Mouse (Mus musculus): ENCODE measurements around the gene Ptgir.

The Ptgir gene

DNA sequence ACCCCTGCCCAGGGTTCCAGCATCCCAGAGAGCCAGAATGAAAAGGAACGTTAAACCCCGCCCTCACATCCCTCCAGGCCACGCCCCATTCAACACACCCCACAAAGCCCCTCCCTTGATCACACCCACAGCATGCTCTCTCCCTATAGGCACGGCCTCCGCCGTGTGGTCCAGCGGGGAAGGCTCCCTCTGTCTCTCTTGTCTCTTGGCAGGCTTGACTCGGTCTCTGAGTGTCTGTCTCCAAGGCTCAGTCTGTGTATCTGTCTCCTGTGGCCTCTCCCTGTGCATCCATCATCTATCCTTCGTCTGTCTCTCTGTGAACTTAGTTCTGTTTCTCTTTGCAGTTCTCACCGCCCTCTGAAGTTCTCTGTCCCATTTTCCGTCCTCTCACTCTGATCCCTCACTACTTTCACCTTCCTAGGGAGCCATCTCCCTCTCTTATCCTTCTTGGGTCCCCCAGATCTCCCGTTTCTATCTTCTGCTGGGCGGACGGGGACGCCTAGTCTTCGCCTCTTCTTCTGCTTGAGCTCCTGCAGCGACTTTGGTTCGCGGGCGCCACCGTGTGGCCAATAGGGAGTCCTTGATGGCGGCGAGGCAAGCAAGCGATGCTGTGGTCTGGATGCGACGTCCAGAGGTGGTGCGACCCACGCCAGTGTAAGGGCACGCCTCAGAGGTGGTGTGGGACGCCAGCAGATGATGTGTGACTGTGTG, 14.5 kb upstream of the Ptgir start, which contains the start of gene Gng8:
Gene Gng8 (plus strand): TSS at position 146 of the 711 bp plus-strand sequence.
- peak; percentile 92 for DNase-seq (ENCODE audit: low read depth, low spot score)

DNA sequence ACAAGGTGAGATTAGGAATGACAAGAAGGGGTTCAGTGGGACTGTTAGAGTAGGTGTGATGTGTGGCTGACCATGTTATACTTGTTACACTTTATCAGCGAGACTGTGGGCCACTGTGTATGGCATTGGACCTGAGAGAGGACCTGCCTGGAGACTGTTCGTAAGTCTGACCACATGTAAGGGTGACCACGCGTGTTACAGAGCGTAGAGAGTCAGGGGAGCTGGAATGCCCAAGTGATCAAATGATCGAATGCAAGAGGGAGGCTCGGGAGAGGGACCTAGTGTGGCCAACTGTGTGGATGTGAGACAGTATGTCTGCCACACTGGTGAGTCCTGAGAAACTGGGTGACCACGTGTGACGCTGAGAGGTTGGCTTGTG, 13.9 kb upstream of the Ptgir start:
- no peak for DNase-seq (ENCODE audit: low read depth, low spot score)

DNA sequence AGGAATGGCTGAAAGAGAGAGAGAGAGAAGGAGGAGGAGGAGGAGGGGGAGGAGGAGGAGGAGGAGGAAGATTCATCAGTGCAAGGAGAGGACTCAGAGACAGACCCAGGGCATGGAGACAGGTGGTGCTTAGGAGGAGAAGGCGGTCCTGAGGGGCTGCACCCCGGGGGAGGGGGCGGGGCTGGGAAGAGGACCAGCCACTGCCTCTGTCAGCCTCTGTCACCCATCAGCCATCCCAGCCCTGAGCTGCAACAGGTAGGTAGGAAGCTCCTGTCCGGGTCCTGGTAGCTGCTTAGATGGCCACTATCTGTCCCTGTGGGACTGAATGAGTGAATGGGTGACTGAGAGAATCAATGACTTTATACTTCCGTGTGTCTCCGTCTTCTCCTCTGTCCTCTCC, 12.7 kb upstream of the Ptgir start:
- no peak for DNase-seq (ENCODE audit: low read depth, low spot score)

DNA sequence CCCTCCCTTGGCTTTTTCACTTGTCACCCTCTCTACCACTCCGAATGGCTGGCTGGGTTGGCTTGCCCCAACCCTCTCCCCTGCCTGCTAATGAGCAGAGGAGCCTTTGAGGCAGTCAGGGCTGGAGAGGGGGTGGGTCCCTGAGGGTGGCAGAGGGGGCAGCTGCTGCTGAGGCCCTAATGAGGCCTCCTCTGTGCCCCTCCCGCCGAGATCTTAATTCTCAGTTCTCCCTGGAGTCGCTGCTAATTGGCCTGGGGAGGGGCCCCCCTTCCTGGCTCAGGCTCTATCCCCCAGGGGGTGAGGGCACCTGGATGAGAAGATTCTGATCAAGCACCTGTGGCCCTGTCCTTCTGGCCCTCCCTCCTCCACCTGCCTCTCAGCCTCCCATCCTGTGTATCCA, 12.0 kb upstream of the Ptgir start:
- DNase-seq (ENCODE audit: low read depth, low spot score): no peak

DNA sequence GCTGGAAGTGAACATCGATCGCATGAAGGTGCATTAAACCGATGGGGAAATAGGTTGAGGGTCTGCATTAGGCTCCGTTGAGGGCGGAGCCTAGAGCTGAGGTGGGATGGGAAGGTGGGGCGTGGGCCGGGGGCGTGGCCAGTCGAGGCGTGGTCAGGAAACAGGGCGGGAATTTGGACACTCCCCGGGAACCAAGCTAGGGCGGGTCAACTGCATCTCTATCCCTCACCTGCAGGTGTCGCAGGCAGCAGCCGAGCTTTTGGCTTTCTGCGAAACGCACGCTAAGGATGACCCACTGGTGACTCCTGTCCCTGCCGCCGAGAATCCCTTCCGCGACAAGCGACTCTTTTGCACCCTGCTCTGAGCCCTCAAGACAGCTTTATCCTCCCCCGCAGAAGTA, 11.3 kb upstream of the Ptgir start:
- DNase-seq (ENCODE audit: low read depth, low spot score): peak; percentile 90

DNA sequence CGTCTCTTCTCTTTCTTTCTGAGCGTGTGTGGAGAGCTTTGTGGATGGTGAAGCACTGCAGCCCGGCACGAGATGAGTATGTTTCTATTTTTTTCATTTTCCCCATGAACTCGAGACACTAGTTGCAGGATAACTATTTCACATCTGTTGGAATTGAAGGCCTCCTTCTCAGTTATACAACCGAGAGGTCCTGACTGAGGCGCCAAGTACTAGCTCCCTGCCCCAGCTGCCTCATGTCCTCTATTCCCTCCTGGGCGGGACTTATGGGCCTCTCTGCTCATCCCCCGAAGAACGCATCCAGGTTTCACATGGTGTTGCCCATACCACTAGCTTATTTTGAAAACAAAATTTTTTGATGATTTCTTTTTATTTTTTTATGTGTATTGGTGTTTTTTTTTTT, 10.8 kb upstream of the Ptgir start:
- no peak for DNase-seq (ENCODE audit: low read depth, low spot score)

DNA sequence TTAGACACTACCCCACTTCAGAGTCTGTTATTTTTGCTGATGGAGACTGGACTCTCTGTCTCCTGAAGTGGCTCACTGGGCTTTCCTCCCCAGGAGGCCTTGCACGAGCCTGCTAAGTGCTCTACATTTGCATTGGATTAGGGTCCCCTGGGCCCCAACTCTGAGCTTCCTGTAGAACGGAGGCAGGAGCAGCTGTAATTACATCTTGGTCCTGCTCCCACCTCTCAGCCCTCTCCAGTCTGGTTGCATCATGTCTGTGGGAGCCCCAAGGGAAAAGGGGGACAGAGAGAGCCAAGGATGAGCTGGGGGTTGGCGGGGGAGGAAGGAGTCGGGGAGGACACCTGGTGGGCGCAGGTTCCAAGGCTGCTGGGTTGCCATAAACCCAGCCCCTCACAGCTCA, 5.8 kb upstream of the Ptgir start:
- no peak for DNase-seq (ENCODE audit: low read depth, low spot score)

DNA sequence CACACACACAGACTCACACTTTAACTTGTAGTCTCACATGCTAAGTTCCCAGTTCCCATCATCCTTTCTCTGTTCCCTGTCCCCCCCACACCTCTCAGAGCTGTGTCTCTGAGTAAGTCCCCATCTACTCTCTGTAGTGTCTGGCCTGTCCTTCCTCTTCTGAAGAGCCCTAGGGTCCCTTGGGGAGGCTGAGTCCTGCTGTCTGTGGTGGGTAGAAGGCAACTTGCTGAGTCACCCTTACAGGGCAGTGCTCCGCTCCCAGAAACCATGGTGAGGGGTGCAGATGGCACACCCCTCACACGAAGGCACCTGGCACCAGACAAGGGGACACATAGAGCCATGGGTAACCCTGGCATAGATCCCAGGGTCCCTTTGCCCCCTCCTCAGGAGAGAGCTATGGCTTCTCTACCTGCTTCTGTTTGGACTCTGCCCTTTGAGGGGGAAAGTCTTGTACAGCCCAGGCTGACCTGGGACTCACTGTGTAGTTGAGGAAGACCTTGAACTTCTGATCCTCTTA, 2.8 kb upstream of the Ptgir start:
- DNase-seq (ENCODE audit: low read depth, low spot score): no peak

DNA sequence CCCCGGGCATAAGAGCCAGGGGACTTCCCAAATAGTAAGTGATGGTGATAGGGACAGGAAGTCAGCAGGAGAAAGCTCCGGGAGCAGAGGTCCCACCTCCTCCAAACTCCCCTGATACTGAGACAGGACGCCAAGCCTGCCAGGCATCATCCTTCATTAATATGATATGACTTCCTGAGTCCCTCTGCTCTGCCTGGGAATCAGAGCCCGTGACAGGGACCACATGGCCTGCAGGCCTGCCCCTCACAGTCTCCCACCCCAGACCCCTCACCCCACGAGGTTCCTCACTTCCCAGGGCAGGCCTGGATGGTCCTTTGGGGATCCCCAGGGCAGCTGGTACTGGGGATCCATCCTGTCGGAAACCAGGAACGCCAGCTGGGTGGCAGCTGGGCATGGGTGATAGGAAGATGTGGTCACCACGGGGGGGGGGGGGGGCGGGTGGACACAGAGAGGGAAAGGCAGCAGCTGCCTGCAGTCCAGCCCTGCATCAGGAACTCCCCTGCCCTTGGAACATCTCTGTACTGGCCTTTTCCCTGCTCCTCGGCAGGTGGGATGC, 2.1 kb upstream of the Ptgir start:
- no peak for DNase-seq (ENCODE audit: low read depth, low spot score)

DNA sequence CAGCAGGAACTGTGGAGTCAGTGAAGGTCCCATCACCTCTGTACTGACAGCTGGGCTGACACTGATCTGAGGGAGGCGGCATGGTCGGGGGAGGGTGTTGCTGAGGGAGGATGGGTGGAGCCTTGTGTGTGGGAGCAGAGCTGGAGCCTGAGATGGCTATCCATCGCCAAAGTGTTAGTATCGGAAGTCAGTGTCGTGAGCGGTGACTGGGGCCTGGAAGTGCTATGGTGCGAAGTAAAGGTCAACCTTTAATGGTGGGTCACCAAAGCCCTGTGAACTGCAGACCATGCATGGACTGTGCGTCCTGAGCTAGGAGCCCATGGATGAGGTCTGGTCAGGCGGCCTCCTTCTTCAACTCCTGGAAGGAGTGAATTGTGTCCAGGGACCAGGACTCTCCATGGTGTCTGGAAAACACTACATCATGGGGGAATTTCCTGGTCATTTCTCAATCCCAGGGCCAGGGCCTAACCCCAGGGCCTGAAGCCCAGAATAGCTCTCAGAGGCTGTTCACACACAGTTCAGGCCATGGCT, 734 bp upstream of the Ptgir start:
- DNase-seq (ENCODE audit: low read depth, low spot score): no peak

DNA sequence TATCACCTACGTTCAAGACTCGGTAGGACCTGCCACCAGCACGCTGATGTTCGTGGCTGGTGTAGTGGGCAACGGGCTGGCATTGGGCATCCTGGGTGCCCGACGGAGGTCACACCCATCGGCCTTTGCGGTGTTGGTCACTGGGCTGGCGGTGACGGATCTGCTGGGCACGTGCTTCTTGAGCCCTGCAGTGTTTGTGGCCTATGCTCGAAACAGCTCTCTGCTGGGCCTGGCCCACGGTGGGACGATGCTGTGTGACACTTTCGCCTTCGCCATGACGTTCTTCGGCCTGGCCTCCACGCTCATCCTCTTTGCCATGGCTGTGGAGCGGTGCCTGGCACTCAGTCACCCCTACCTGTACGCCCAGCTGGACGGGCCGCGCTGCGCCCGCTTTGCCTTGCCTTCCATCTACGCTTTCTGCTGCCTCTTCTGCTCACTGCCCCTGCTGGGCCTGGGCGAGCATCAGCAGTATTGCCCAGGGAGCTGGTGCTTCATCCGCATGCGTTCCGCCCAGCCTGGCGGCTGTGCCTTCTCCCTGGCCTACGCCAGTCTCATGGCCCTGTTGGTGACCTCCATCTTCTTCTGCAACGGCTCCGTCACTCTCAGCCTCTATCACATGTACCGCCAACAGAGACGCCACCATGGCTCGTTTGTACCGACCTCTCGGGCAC, 734 bp downstream of the Ptgir start:
- DNase-seq (ENCODE audit: low read depth, low spot score): no peak

DNA sequence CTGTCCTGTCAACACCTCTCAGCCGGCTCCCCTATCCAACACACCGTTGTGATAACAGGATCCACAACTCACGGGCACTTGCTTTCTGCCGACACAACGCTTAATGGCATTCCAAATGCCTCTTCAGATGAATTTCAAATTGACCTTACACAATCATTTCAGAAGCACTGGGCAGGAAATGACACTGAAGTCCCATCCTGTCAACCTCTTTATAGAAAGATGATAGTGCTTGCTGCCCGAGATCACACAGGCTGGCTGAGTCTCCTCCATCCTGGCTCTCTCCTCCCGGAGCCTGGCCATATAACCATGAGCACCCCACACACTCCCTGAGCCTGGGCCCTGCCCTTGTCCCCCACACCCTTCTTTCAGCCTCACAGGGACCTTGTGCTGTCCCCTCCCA, 1.6 kb downstream of the Ptgir start:
- DNase-seq (ENCODE audit: low read depth, low spot score): no peak

DNA sequence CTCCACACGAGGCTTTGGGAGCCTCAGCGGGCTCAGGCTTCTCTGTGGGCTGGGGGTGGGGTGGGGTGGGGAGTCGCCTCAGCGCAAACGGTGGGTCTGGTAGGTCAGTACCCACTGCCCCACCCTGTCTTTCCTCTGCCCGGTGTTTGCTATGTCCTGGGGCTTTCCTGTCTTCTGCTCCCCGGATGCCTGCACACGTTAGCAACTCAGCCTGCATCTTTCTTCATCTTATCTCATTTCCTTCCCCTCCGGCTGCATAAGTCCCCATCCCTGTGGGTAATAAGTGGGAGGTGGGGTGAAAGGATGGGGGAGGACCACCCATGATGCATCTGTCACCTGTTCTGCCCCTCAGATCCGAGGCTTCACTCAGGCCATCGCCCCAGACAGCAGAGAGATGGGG, 2.1 kb downstream of the Ptgir start:
- DNase-seq (ENCODE audit: low read depth, low spot score): no peak

DNA sequence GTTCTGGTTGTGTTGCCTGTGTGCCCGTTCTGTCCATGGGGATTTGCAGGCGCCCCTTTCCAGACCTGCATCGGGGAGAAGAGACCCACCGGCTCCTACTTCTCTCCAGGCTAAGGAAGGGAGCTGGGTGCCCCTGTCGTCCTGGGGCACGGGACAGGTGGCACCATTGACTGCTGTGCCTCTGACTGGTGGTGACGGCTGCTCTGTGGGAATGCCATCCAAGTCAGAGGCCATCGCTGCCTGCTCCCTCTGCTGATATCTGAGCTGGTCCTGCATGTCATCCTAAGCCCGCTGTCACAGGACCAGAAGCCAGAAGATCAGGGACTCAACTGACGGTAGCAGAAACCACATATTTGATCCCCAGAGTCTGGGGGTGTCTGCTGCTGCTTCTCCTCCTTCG, 2.6 kb downstream of the Ptgir start:
- no peak for DNase-seq (ENCODE audit: low read depth, low spot score)

DNA sequence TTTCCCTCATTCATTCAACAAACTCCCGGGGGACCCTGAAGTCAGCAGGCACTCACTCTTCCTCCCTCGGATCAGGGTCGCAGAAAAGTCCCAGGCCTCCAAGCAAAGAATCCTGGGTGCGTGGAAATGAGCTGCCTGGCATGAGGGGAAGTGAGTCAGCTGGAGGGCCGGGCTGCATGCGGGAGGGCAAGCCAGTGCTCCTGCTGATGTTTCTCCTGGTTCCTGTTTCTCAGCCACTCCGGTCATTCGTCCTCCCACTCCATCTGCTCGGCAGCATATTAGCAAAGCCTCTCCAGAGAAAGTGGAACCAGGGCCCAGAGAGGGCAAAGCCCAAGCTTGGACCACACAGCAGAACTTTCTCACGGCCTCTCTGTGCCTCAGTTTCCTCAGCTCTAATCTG, 3.6 kb downstream of the Ptgir start:
- DNase-seq (ENCODE audit: low read depth, low spot score): no peak

DNA sequence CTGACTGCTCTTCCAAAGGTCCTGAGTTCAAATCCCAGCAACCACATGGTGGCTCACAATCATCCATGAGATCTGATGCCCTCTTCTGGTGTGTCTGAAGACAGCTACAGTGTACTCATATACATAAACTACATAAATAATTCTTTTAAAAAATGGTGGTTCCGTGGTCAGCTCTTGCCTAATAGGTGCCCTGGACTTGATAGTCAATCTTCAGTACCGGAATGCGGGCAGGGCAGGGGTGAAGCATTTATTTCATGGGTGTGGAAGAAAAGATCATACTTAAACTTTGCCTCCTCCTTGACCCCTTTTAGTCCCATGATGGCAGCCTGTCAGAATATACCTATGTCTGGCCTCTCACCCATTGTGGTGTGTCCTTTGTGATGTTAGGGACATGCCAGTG, 5.6 kb downstream of the Ptgir start:
- no peak for DNase-seq (ENCODE audit: low read depth, low spot score)

DNA sequence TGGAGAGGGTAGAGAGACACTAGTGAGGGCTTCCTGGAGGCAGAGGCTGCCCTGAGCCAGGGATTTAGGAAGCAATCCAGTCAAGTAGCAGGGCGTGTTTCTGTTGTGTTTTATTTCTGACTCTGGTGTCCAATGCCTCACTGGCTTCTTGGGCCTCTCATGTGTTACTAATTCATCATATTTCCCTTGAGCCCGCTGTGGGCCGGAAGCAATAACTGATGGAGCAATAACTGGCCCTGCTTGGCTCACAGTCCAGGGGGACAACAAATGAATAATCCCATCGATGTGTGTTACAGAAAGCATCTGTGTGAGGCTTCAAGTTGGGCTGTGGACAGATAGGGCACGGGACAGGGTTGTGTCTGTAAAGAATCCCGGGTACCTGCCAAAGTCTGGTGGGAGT, 6.1 kb downstream of the Ptgir start:
- no peak for DNase-seq (ENCODE audit: low read depth, low spot score)

DNA sequence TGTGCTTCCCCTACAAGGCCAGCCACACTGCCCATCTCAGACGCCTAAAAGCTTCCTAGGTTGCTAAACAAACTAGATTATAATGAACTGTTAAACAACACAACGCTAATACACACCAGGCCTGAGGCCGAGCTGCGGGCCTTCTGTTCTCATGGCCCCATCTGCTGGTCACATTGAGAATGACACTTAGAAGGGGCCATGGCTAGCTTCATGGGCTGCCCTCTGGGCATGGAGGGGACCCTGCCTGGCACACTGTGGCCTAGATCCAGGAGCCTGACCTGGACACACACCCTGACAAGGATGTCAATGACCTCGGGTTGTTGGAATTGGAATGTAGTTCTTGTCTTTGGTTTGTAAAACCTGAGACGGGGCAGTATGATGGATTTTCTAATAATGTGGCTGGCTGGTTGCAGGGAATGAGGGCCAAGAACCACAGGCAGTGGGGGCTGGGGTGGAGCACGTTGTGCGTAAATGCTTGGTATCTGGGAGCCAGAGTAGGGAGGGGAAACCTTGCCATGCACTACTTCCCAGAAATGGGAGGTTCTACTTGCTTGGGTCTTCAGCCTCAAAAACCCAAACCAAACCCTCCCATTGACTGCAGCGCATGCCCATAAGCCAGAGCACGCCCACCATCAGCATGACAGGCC, 7.6 kb downstream of the Ptgir start:
- DNase-seq (ENCODE audit: low read depth, low spot score): peak; percentile 54

DNA sequence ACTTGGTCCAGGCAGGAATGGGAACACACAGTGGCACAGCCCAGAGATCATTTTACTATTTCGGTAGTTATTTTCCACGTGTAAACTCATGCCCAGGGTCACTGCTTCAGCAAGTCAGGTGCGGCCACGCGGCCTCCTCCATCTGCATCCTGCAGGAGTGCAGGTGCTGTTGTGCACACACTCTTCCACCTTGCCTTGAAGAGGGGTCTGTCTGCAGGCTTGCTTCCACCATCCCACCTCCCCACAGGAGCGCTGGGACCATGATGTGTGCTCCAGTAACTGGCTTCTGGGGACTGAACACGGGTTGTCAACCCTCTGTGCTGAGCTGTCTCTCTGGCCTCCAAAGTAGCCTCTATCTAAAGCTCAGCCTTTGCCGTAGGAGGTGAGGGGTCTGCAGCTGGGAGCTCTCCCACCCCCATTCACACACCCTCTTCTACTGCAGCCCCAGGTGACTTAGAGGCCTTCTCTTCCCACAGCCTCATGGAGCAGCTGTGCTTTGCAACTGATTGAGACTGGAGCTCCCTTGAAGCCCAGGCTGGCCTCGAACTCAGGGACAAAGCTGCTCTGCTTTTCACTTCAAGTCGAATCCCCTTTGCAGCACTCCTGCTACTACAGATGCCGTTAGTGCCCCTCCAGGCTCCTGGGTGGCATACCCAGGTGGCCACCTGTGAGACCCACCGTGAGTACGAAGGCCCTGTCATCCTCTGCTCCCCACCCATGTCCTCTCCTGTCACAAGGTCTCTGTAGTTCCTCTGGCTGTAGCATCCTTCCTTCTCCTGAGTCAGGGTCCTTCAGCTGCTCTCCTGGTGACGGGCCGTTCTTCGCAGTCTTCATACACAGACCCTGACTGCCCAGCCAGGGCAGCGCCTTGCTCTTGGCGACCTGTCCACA, 8.4 kb downstream of the Ptgir start:
- no peak for DNase-seq (ENCODE audit: low read depth, low spot score)

DNA sequence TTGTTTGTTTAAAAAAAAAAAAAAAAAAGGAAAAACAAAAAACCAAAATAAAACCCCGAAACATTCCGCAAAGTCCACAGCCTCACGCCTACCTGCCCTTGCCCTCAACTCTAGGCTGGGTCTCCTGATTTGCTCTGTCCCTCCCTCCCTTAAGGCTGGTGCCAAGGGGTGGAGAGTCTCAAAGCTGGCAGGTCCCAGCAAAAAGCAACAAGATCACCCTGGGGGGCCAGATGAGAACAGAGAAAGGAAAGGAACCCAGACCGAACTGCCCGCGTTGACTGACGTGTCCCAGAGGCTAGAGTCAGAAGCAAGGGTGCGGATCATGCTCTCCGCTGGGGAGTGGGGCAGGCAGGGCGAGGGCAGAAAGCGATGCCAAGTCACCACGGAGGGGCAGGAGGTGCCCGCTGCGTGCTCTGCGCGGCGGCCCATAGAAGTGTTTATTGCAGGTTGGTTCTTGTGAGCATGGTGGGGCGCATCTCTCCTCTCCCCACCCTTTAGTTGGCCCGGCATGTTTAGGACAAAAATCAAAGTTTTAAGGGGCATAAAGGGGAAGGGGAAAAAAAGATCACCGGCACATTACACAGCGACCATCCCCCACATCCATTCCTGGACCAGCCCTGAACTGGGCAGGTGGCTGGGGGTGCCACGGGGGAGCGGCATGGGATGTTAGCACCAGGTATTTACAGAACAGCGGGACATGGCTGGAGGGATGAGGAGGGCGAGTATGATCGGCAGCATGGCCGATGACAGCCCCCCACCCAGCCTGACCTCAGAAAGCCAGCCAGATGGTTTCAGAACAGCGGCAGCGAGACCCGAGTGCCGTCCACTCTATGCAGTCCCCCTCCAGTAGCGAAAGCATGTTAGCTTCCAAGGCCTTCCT, 9.4 kb downstream of the Ptgir start:
- no peak for DNase-seq (ENCODE audit: low read depth, low spot score)
